Mouse (Mus musculus) thymus, adult 2 months (tissue): ENCODE data around the gene Rere.

Experiments used
- CTCF ChIP-seq: fragments of 200-500 bp; IDR thresholded peaks from 2 replicates; pipeline ENCODE4 v1.5.1; 2012; ENCODE audit warnings: mild to moderate bottlenecking, control low read depth, low read length, moderate library complexity, borderline replicate concordance; ENCODE audit not compliant: control insufficient read depth, poor library complexity, insufficient read depth; ENCODE audit errors: extremely low read depth
- POLR2A ChIP-seq: fragments of 200-500 bp; IDR thresholded peaks from 2 replicates; pipeline ENCODE4 v1.6.1; 2012; ENCODE audit warnings: mild to moderate bottlenecking, low read length, control low read depth, moderate library complexity; ENCODE audit not compliant: control insufficient read depth, poor library complexity, insufficient read depth; ENCODE audit errors: extremely low read depth

GRCm38 (mm10) chr4:150414296-150414695 is 132.8 kb downstream of the Rere start:
- TF ChIP-seq CTCF (no peak), POLR2A (no peak)
